Mouse (Mus musculus) adipocyte (in vitro differentiated cells): ENCODE measurements at regions not wholly inside any gene's neighbourhood (a gene's known extent, or its start where the extent isn't known, plus 50 kb on each side); places are given as distances from the start of the nearest gene placed in this dataset.

ENCODE experiments used
- DNase-seq: peaks from one replicate; pipeline ENCODE4 v3.0.0-alpha.2; 2016; ENCODE audit warnings: low spot score

DNA sequence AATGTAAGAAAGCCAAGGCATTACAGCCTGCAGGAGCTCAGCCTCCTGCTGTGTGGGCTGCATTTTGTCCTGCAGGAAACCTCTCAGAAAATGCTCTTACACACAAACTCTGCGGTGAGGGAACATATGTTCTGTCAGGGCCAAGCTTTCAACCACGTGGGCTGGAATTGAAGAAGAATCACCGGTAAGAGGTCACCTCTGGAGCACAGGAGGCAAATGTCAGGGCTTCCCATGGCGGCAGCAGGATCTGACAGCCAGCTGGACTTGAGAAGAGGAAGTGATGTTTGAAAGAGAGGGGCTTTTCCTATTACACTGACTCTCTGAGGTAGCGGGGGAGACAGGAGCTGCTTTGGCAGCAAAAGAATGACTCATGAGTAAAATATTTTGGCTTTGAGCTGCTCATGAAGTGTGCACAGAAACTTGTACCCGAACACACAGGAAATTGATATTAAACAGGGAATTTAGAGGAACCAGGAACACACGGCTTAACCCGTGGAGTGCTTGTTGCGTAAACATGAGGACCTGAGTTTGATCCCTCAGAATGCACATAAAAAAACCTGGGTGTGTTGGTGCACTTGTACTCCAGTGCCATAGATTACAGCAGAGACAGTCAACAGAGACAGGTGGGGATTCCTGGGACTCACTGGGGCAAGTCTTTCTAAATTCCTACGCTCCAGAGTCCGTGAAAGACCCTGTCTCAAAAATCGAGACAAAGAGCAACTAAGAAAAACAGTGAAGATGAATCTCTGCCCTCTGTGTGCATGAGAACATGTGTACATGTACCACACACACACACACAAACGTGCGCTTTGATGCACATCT lies 848.1 kb upstream of the A1bg start:
- DNase-seq, result no peak

DNA sequence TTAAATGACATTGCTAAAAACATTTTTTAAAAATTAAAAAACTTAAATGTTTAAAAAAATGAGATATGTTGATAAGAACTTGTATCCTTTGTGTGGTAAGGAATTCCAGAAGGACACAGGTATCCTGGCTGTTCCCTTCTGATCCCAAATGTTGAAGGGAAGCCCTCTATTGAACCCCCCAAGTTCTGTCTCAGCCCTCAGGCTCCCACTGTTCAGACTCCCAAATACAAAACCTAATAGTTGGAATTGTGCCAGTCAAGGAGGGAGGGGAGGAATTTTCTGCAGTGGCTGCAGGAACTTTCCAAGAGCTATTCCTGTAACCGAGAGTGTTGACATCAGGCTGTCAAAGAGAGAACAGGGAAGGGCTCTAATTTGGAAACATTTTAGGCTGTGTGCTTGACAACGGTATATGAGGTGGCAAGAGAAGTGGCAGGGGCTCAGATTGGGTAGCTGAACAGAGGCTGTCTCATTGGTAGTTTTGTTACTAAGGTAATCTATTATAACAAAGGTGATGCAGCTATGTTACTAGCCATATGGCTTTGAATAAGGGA lies 843.8 kb upstream of the A1bg start:
- DNase-seq, result peak; percentile 31

DNA sequence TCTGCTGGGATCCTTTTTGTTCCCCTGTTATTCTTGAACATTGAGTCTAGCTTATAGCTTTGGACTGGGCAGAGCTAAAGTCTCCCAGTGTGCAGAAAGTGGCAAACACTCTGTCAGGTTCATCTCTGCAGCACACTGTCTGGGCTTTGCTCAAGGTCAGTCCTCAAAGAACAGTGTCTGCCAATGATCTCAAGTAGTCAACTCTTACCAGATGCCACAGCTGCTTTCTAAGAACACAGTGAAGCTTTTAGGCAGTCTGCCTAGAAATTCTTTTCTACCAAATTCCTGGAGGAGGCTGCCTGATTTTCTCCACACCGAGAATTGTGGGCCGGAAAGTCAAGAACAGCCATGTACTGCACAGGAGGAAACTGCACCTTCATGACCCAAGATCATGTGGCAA lies 831.0 kb upstream of the A1bg start:
- peak; percentile 65 for DNase-seq

DNA sequence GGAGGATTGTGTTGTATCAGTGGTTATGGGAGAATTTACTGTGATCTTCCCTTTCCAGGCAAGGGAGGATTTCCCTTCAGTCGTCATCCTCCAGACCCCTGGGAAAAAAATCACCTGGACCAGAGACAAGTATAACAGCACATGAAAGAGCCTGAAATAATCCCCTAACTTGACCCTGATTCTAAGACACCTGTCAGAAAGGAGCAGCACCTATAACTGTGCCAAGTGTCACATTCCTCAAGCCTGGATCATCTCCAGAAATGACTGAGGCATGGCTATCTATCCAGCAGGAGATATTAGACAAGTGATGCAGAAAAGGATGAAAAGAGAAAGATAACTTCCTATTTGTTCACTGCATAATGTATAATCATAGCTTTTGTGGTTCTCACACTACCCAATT lies 800.9 kb upstream of the A1bg start:
- DNase-seq, result no peak

DNA sequence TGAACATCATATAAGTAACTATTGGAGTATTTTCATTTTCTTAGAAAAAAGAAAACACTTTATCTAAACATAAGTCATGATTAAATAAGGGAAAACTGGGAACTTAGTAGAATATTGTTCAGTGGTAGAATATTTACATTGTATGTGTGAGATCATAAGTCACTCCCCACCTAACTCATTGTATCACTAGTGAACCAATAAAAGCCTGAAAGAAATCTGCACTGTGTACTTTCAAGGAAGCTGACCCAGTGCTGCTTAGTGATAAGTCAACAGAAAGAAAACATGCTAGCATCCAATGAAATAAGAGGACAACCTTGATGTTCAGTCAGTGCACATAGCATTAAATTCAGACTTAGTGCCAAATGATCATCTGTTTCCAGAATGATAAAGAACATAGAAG lies 795.7 kb upstream of the A1bg start:
- DNase-seq, result no peak

DNA sequence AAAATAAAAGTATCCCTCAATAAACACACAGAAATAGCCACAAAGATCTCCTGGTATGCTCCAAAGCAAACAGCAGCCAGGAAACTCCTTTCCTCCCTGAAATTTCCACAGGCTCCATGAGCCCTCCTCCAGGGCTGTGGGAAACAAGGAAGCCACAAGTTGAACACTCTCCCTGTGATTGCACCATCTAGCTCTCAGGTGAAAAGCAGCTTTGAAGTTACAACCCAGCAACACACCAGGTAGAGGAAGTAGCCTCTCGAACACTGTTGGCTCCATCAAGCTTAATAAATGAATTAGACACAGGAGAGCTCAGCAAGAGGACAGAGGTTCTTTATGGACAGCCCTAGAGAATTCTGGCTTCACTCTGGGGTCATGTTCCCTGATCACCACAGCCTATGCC lies 794.4 kb upstream of the A1bg start:
- no peak for DNase-seq

DNA sequence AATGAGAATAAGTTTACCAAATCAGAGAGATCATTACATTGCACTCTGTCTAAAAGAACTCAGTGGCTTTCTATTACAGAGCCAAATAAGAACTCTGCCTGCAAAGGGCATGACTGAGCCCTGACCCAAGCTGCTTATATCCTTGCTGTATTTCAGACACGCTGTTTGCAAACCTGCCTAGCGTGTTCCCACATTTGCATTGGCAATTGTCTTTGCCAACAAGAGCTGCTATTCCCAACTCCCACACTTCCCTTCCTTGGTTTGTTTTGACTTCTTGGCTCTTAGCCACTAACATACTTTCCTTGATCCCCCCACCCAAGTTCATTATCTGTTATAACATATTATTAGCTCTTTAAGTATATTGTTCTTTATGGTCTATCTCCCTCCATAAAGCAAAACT lies 791.1 kb upstream of the A1bg start:
- no peak for DNase-seq

DNA sequence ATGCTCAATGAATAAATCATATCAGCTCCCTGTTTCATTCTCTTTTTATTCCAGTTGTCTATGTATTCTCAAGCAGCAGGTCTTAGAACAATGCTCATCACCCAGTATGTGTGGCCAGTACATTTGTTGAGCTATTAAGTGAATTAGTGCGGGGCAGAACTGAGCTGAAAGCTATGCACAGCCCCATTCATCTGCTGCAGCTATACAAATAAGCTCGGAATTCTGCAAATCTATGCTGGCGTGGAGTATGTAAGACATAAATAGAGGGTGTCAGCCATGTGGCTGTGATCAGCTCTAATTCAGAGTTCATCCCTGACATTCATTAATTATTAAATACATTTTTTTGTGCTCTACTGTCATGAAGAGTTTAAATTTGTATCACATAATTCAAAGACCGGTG lies 786.1 kb upstream of the A1bg start:
- DNase-seq, result no peak

DNA sequence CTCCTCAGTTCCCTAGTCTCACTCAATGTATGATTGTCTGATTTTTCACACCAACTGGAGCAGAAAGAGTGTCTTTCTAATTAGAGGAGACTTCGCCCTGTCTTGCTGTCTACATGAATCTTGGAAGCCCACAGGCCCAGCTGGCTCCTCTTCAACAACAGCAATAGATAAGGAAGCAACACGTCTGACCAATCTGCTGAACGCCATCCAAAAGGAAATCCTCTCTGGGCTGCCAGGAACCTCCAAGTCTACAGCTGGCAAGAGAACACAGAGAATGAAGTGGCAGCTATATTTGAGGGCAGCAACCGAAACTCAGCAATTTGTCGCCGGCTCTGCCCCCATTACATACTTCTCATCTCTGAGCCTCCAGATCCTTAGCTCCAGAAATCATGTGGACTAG lies 785.1 kb upstream of the A1bg start:
- peak; percentile 36 for DNase-seq

DNA sequence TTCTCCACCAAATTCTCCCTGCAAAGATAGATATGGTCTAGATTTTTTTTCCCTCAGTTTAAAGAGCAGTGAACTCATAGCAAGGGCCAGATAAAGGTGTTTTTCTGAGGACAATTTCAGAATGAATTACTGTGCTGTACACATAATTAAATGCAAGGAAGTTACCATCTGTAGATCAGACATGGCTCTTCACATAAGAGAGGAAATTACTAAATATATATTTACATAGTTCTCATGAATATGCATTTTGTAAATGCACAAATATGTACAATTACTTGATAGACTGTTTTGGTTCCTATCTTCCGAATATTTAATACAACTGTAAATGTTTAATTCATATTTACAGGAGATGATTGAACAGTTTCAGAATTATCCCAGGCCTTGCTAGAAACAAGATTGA lies 769.9 kb upstream of the A1bg start:
- DNase-seq, result no peak

DNA sequence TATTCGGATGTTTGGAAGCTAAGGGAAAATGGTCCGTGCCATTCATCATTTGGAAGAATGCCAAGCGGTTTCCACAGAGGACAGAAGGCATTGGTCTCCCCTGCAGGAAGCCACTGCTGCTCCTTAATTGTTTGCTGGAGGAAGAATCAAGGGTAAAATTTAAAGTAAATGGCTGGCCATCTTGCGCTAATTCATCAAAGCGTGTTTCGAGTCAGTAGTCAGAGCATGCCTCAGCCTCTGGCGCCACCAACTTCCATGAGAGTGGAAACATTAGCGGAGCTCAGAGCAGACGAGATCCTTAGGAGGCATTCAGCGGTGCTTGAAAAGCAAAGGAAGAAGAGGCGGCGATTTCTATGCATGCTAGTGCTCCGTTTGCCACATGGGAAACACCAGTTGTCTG lies 767.6 kb upstream of the A1bg start:
- no peak for DNase-seq

DNA sequence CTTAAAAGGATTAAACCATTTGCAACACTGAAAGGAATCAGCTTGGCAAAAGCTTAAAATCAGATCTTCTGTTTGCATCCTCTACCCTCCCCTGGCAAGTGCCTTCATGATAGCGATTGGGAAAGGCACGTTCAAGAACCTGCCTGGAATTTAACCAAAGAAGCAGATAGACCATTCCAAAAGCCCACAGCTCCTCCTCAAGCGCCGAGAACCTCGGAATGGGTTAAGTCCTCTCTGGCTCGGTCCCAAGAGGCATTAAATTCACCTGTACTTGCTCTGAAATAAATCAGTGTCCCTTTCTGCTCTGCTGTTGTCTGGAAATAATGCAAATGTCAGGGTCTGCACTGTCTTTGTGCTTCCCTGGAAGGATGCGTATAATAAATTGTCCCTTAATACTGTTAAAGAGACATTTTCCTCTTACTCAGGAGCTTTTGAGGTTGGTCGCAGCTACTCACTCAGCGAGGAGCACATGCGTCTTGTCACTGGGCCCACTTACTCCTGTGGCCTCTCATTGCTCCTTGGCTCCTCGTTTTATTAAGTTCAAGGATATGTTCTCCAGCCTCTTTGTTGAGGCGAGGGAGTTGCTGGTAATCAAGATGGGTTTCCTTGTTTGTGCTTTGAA lies 767.1 kb upstream of the A1bg start:
- DNase-seq, result no peak

DNA sequence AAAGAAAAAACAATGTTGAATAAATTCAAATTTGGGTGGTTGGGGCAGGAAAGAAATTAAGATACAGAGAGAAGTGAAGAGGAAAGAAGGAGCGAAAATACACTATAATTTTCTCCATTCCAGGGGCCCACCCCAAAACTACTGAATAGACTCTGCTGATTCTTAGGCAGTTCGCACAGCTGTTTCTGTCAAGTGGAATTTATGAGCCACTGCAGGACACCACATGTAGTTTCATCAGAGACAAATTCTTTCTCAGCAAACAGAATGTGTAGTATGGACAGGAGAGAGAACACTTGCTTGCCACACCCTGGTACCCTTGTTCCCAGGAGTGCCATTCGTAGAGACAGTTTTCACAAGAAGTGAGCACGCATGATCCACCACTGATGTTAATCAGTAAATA lies 760.2 kb upstream of the A1bg start:
- DNase-seq, result no peak

DNA sequence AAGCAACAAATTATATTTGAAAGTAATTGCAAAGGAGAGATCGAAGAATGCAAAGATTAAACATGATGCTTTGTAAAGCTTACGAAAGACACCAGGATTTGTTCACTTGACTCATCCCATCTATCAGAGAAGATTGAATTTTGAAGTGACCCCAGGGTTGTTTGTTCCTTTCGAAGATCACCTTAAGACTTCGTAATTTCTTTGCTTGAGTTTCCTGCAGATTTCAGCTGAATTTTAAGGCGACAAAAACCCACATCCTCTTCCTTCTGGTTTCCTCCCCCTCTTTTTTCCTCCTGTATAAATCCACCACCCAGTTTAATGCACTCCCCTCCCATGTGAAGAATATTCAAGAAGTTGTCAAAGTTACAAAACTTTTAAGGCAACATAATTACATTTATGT lies 747.7 kb upstream of the A1bg start:
- DNase-seq, result no peak

DNA sequence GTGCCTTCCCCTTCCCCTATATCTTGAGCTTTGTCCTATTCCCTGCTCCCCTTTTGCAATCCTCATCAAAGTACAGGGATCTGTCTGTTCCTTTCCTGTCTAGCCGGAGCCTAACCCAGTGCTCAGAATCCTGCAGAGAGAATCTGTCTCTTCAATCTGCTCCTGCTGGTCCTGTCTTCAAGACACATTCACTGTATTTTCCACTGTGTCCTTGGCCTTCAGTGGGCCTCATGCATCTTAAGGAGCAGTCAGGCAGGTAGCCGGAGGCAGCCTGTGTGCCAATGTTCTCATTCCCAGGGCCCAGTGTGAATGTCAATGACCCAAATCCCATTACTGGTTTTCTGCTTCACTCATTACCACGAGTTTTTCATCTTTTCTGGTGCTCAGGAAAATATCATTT lies 737.8 kb upstream of the A1bg start:
- DNase-seq, result no peak

DNA sequence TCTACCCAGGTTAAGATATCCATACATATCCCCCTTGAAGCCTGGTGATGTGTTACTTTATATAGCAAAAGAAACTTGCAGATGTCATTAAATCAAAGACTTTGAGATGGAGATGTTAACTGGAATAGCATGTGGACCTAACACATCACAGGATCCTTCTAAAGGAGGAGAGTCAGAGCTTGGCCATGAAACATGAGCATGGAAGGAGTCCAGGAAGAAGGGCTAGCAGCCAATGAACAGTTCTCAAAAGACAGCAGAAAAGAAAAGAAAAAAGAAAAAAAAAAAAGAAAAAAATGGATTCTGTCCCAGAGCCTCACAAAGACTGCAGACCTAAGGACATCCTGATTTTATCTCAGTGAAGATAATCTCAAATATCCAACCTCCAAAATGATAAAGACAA lies 734.1 kb upstream of the A1bg start:
- DNase-seq, result peak; percentile 66

DNA sequence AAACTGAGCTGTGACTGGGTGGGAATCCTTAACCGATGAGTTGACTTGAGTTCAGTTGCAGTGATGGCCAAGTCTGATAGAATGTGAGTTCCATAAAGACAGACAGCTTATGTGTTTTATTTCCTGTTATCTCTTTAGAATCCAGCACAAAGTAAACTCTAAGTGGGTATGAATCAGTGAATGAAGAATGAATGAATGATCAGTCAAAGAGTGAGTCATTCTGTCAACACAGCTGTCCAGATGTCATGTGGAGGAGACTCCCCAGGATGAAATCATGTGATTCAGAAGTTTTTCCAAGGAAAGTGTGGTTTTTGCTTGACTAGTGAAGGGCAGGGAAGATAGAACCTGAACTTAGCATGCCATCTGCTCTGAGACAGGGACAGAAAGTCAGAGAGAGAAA lies 732.0 kb upstream of the A1bg start:
- no peak for DNase-seq

DNA sequence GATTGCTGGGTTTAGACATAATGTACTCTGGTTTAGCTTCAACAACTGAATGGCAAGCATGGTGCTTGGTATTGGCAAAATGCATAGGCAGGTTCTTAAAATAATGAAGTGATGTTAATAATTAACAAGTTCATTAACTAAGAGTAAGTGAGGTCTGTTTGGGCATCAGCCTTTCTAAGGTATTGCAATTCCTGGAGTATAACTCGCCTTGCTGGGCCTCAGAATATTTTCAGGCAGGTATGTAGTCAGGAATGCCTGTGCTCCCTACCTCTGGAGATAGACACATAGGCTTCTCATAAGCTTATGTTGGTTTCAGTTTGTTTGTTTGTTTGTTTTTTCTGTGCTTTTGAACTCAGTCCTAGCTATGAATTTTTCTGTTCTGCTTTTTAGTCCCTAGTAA lies 731.0 kb upstream of the A1bg start:
- DNase-seq, result no peak

DNA sequence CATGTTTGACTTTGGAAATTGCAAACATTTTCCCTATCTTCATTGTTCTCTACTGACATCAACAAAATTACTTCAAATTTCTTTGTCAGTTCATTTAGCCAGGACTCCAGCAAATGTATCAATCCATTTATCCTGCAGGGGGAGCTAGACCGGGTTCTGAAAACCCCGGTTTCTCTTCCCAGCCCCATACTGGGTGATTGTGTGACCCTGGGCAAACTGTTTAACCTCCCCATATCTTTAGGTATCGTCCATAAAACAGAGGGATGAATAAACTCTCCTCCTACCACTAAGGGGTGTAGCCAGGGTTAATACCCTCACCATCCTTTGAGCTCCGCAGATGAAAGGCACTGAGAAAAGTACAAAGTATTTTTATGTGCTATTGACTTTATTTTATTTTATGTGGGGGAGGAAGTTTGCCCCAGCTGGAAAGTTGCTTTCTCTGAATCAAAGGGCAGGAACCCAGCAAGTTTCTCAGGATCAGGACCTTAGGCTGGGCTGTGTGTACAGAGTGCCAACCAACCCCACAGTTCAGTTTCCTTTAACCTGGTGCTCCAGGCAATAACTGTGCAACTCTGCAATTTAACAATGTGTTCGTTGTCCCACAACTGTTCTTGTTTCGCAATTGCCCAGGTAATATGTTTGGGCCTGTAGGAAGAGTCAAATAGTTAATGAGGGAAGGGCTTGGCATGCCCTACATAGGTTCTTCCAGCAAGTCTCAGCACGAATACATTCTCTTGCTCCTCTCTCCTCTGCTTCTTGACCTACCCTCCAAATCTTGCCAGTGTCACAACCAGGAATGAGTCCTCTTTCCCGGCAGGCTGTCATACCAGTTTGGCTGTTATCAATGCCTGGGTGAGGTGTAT lies 696.1 kb upstream of the A1bg start:
- peak; percentile 38 for DNase-seq

DNA sequence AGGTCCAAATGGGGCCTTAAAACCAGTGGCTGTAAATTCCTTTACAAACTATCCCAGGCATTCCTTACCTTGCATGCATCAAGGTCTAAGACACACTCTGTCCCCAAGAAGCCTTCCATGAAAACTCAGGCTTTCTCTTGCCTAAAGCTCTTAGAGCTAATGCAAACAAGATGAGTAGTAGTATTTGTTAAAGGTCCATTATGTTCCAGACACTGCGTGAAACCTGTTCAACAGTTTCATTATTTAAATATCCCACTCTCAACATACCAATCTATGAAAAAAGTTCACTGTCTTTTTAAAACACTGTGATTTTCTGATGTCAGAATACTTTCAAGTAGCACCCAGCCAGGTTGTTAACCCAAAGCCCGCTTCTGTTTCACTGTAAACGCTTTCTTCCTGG lies 687.9 kb upstream of the A1bg start:
- DNase-seq, result no peak

DNA sequence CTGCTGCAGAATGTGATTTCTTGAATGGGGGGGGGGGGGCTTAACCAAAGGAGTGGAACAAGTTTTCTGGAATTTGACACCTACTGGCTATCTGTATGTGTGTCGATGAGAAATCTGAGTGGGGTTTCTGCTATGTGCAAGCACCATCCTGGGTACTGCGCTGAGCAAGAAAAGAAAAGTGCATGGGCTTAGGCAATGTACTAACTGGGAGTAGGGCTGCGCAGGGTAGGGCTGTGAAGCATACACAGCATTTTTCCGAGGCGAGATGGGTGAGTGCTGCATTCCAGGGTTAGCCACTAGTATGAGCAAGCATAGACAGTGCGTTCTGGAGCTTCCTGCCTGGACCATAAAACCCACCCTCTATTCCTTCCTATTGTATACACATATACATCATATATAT lies 686.8 kb upstream of the A1bg start:
- DNase-seq, result no peak

DNA sequence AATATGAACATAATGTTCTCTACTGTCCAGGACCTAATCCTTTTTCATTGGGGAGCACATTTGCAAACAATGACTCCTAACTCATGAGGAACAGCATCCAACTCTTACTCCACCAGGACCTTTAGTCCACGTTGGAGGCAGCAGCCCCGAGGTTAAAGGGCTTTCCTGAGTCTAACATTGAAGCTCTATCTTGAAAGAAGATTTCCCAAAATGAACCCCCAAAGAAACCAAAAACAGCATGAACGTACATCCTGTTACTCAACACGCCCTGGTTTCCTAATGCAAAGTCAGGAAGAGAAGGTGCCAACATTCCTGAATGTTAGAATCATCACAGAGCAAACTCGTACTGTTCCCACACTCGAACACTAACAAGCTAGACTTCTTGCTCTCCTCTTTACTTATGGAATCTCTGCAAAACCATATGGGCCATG lies 685.5 kb upstream of the A1bg start:
- peak; percentile 86 for DNase-seq

DNA sequence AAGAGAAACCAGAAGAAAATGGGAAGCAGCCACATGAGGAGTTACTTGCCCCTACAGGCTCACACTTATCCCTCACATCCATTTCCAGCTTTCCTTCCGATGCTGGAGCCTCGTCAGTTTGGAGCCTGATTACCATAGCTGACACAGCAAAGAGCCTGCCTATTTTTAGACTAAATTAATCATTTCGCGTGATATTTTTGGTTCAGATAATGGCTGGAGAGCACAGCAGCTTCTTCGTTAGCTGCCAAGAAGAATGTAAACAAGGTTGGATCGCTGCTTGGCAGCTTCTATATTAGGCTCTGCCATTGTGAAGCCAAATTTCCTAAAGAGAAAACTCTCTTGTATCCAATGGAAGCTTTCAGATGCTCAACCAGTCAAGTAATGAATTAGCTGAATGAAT lies 676.9 kb upstream of the A1bg start:
- no peak for DNase-seq
